In genomic region chr10:82169776-82170175, GRCm38 (mm10) we compare ENCODE assay signal across 19 mouse cellular contexts.
"Had no signal": no experiment of that assay in that cellular context is flagged by ENCODE, and none has a peak within 500 bp of the region (broad histone marks: within the 10 kb centered on the region; RNA-seq: fewer than 3 reads in every experiment).

No protein-coding gene starts in this region.

- H3K4me1 ChIP-seq: midbrain, embryonic 10.5 days; midbrain, embryonic 12.5 days; neural tube, embryonic 13.5 days; neural tube, embryonic 15.5 days had no signal

- DNase-seq: lung, adult 18-20 months; lung, embryonic 14.5 days; lung, postnatal 10 days; lung, postnatal 4 days; midbrain, embryonic 14.5 days; retina, postnatal 1 day; right cerebral cortex, adult 18-20 months; right cerebral cortex, postnatal 25 days; right cerebral cortex, postnatal 4 days; spleen, adult 18-20 months; thymus, adult 18-20 months; thymus, postnatal 14 days; thymus, postnatal 36 days had no signal

- H3K4me3 ChIP-seq: midbrain, embryonic 10.5 days; midbrain, embryonic 12.5 days; myocyte; neural tube, embryonic 13.5 days; neural tube, embryonic 15.5 days had no signal

- H3K27me3 ChIP-seq: midbrain, embryonic 12.5 days; neural tube, embryonic 13.5 days had no signal

- H3K9me3 ChIP-seq: neural tube, embryonic 15.5 days had no signal

- H3K27ac ChIP-seq: midbrain, embryonic 10.5 days; midbrain, embryonic 12.5 days; neural tube, embryonic 13.5 days; neural tube, embryonic 15.5 days had no signal

- ATAC-seq: midbrain, embryonic 16.5 days had no signal

- H3K36me3 ChIP-seq: midbrain, embryonic 10.5 days; midbrain, embryonic 12.5 days; neural tube, embryonic 13.5 days; neural tube, embryonic 15.5 days had no signal
